Mouse (Mus musculus): ENCODE data around the gene Wdr74. TPM values are rescaled to one million over a fixed set of nuclear protein-coding genes. Genes with fewer than 3 reads are reported as not detected.
A peak's percentile ranks its signal among the peaks of the same experiment; 100 is the strongest.
"Not testable (repeated sequence)": the region's sequence is repeated elsewhere in the genome, so short reads cannot be mapped to it uniquely, and the experiment has no call there.

Wdr74 gene
- polyA plus RNA-seq, 1 experiment from 2014 or later, result 89.0 TPM

DNA sequence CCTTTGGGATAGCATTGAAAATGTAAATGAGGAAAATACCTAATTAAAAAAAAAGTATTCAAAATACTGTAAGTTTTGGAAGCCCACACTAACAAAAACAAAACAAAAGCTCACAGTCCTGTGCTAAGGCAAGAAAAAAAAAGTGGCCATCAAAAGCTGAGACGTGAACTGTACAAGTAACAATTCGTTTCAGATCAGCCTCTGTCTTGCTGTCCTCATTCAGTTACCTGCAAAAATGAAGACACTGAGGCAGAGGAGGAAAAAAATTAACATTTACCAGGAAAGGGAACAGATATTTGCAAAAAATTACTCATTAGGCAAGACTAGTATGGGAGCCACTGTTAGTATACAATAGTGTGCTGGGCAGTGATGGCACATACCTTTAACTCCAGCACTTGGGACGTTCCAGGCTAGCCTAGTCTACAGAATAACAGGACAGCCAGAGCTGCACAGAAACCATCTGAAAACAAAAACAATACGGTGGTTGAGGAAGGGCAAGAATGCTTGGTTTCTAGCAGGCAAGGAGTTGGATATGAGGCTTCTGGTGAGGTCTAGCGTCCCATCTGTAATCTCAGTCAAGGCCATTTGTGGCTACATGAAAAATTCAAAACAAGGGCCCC, 8.0 kb upstream of the Wdr74 start:
- Histone ChIP-seq H3K4me2 (replicated peaks) (no peak overlapping the region), H3K4me1 (peaks cover 15% of the 10 kb centered on the region), H3K4me3 (replicated peaks) (no peak overlapping the region), H3K9me3 (replicated peaks) (no peaks in the 10 kb centered on the region), H3K36me3 (peaks cover 27% of the 10 kb centered on the region), H3K27ac (replicated peaks) (no peak overlapping the region), H3K27me3 (no peaks in the 10 kb centered on the region), H3K9ac (no peak overlapping the region)
- ATAC-seq (ENCODE audit: insufficient number of reproducible peaks, low FRiP score, low TSS enrichment, low read depth), result no peak
- WGBS, result 16% methylated on average over 5 of the region's 5 CpGs

DNA sequence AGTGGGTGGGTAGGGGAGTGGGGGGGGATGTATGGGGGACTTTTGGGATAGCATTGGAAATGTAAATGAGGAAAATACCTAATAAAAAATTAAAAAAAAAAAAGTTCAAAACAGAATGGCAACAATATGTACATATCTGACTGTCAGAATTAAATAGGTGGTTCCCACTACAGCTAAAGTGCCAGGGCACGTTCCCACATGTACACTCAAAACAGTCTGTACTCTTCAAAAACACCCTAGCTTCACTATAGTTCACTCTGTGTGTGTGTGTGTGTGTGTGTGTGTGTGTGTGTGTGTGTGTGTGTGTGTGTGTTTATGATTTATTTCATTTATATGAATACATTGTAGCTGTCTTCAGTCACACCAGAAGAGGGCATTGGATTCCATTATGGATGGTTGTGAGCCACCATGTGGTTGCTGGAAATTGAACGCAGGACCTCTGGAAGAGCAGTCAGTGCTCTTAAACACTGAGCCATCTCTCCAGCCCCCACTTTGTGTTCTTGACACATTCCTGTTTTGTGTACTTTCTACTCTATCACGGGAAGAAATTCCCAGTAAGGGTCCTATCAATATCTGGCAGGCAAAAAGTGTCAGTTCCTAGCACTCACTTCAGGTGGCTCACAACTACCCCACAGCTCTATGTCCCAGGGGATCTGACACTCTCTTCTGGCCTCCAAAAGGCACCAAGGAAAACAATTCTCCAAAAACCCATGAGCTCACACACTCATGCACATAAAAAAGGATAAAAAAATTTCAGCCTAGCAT, 7.1 kb upstream of the Wdr74 start:
- not testable (repeated sequence) for H3K27ac ChIP-seq (replicated peaks); ATAC-seq (ENCODE audit: insufficient number of reproducible peaks, low FRiP score, low TSS enrichment, low read depth); H3K9me3 ChIP-seq (replicated peaks); H3K27me3 ChIP-seq; H3K4me3 ChIP-seq (replicated peaks); H3K9ac ChIP-seq; H3K4me2 ChIP-seq (replicated peaks)
- peaks cover 15% of the 10 kb centered on the region for H3K4me1 ChIP-seq
- 50% methylated on average over 3 of the region's 3 CpGs for WGBS
- H3K36me3 ChIP-seq, result peaks cover 27% of the 10 kb centered on the region

DNA sequence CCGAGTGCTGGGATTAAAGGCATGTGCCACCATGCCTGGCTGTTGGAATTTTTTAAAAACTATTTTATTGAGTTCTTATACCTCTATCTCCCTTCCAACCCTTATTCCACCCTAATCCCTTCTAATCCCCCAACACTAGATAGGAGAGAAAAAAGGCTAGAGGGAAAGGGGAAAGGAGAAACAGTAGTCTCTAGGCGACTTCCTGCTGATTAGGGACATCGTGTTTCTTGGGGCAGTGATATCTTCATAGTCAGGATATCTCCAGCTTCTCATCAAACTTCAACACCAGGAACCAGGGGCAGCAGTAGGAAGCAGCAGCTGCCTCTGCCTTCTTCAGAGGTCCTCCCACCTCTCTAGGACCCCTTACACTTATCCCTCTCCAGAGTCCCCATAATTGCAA, 1.3 kb upstream of the Wdr74 start:
- ATAC-seq (ENCODE audit: insufficient number of reproducible peaks, low FRiP score, low TSS enrichment, low read depth), result no peak
- 67% methylated on average over 3 of the region's 3 CpGs for WGBS
- no peak overlapping the region for H3K4me2 ChIP-seq (replicated peaks)
- H3K9ac ChIP-seq, result no peak overlapping the region
- H3K4me3 ChIP-seq (replicated peaks), result no peak overlapping the region
- H3K27ac ChIP-seq (replicated peaks), result no peak overlapping the region
- no peaks in the 10 kb centered on the region for H3K9me3 ChIP-seq (replicated peaks)
- H3K36me3 ChIP-seq, result peaks cover 17% of the 10 kb centered on the region
- peaks cover 7% of the 10 kb centered on the region for H3K4me1 ChIP-seq
- no peaks in the 10 kb centered on the region for H3K27me3 ChIP-seq

DNA sequence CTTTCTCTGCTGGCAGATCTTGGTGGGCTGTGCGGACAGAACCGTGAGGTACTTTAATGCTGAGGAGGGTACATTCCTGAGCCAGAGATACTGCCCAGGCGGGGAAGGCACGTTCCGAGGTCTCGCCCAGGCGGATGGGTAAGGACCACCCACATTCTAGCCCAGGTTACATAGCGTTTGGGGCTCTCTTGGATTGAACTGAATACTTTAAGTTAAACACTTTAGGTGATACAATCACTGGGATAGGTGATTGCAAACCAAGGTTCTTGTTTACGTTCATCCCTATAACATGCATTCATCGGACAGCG, 487 bp downstream of the Wdr74 start:
- WGBS, result 2% methylated on average over 11 of the region's 11 CpGs
- ATAC-seq (ENCODE audit: insufficient number of reproducible peaks, low FRiP score, low TSS enrichment, low read depth), result no peak

DNA sequence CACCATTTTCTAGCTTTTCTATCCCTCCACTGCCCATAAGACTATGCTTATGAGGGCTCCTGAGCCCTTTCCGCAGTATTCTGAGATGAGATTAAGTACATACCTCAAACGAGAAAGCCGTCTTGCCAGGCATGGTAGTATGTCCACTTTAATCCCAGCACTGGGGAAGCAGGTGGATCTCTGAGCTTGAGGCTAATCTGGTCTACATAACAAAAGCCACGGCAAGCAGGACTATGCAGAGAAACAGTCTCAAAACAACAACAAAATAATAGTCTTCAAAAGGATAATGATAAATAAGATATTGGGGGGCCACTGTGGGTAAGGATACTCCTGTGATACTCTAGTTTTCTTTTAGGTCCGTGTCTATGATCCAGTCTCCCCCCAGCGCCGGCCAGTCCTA, 3.3 kb downstream of the Wdr74 start:
- no peak for ATAC-seq (ENCODE audit: insufficient number of reproducible peaks, low FRiP score, low TSS enrichment, low read depth)
- WGBS, result 92% methylated on average over 7 of the region's 7 CpGs

More for the DNA sequence above, 487 bp downstream of the Wdr74 start:
- Histone ChIP-seq H3K9me3 (replicated peaks) (no peaks in the 10 kb centered on the region), H3K4me2 (replicated peaks) (peak overlapping the region; percentile 86), H3K4me3 (replicated peaks) (peak overlapping the region; percentile 90), H3K36me3 (peaks cover 30% of the 10 kb centered on the region), H3K27ac (replicated peaks) (peak overlapping the region; percentile 77), H3K9ac (peak overlapping the region; percentile 79), H3K4me1 (peaks cover 15% of the 10 kb centered on the region), H3K27me3 (no peaks in the 10 kb centered on the region)

DNA sequence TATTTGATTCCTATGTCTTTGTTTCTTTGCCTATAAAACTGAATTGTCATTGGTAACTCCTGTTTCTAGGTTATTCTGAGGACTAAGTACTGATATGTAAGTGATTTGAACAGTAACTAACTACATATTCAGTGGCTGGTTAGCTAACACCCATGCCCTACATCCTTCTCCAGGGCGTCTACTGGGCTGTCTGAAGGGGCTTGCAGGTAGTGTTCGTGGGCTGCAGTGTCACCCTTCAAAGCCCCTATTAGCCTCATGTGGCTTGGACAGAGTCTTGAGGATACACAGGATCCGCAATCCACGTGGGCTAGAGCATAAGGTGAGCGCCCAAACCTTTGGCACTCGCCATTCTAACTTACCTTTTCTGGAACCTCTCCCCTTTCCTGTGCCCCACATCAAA, 4.0 kb downstream of the Wdr74 start:
- Histone ChIP-seq H3K27me3 (no peaks in the 10 kb centered on the region), H3K9ac (no peak overlapping the region), H3K36me3 (peaks cover 50% of the 10 kb centered on the region), H3K27ac (replicated peaks) (no peak overlapping the region), H3K9me3 (replicated peaks) (no peaks in the 10 kb centered on the region), H3K4me3 (replicated peaks) (no peak overlapping the region), H3K4me1 (peaks cover 29% of the 10 kb centered on the region), H3K4me2 (replicated peaks) (no peak overlapping the region)
- 87% methylated on average over 6 of the region's 6 CpGs for WGBS
- ATAC-seq (ENCODE audit: insufficient number of reproducible peaks, low FRiP score, low TSS enrichment, low read depth), result no peak

More for the DNA sequence above, 3.3 kb downstream of the Wdr74 start:
- H3K9me3 ChIP-seq (replicated peaks), result no peaks in the 10 kb centered on the region
- H3K4me3 ChIP-seq (replicated peaks), result no peak overlapping the region
- H3K27ac ChIP-seq (replicated peaks), result no peak overlapping the region
- H3K27me3 ChIP-seq, result no peaks in the 10 kb centered on the region
- H3K4me1 ChIP-seq, result peaks cover 29% of the 10 kb centered on the region
- no peak overlapping the region for H3K9ac ChIP-seq
- H3K4me2 ChIP-seq (replicated peaks), result no peak overlapping the region
- H3K36me3 ChIP-seq, result peaks cover 43% of the 10 kb centered on the region

DNA sequence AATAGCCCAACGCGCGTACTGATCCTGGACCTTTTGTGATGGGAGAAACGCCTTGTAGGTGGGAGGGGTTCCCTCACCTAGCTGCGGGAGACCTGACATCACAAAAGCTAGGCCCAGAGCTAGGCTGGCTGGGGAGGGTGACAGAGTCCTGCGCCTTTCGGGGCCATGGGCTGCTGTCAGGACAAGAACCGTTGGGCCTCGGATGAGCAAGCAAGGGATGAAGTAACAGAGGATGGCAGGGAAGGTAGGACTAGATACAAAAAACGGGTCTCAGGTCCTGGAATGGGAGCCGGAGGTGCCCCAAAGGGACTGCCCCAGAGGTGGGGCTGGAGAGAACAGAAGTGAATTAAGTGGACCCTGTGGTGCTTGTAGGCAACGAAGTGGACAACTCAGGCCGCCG, 5.0 kb downstream of the Wdr74 start, which contains the start of gene 1700092M07Rik:
Gene 1700092M07Rik (plus strand): TSS at position 116 of the 400 bp plus-strand sequence.
- H3K36me3 ChIP-seq, result peaks cover 59% of the 10 kb centered on the region
- peak within 1 kb of the TSS; percentile 80 for H3K9ac ChIP-seq
- H3K4me3 ChIP-seq (replicated peaks), result peak within 1 kb of the TSS; percentile 66
- no peak for ATAC-seq (ENCODE audit: insufficient number of reproducible peaks, low FRiP score, low TSS enrichment, low read depth)
- no peaks in the 10 kb centered on the region for H3K27me3 ChIP-seq
- H3K4me1 ChIP-seq, result peaks cover 22% of the 10 kb centered on the region
- WGBS, result 66% methylated on average over 14 of the region's 14 CpGs
- H3K9me3 ChIP-seq (replicated peaks), result no peaks in the 10 kb centered on the region
- H3K27ac ChIP-seq (replicated peaks), result peak within 1 kb of the TSS; percentile 99
- H3K4me2 ChIP-seq (replicated peaks), result peak within 1 kb of the TSS; percentile 88

DNA sequence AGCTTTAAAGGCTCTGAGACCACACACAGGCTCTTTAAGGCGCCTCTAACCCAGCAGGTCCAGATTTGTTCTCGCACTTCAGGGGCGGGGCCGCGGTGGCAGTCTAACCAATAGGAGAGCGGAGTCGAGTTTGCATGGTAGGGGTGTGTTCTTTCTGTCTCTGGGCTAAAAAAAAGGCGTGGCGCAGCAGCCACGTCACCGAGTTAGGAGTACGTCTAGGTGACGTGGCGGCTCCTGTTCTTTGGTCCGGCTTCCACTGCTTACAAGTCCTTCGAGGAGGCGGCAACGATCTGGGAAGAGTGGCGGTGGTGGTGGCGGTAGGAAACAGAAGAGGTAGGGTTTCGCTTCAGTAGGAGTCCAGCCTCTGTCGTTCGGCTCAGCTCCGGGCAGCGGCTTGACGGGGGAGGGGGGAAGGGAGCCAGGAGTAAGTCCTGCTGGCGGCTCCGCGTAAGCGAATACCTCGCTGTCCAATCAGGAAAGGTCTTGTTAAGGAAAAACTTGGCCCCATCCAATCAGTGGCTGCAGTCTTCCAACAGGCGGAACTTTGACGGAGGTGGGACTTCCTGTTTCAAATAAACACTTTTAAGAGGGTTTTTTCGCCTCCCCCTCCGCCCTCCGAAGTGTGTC, 5.7 kb downstream of the Wdr74 start, which contains the start of gene Stx5a:
Gene Stx5a (plus strand): TSS at position 171 of the 627 bp plus-strand sequence.
- 0% methylated on average over 36 of the region's 36 CpGs for WGBS
- peak; percentile 98 for ATAC-seq (ENCODE audit: insufficient number of reproducible peaks, low FRiP score, low TSS enrichment, low read depth)

DNA sequence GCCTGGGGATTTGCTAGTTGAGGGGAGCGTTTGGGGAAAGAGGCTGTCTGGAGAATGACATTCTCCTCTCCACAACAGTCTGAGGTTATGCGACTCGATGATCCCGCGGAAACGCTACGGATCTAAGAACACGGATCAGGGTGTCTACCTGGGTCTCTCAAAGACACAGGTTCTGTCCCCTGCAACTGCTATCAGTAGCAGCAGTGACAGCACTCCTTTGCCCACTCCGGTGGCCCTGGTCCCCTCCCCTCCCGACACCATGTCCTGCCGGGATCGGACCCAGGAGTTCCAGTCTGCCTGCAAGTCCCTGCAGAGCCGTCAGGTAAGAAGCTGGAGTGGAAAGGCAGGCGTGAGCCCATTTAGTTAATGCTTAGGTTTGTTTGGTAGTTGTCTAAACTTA, 6.5 kb downstream of the Wdr74 start:
- peak overlapping the region; percentile 80 for H3K9ac ChIP-seq
- no peaks in the 10 kb centered on the region for H3K9me3 ChIP-seq (replicated peaks)
- H3K36me3 ChIP-seq, result peaks cover 73% of the 10 kb centered on the region
- H3K4me2 ChIP-seq (replicated peaks), result peak overlapping the region; percentile 88
- no peak for ATAC-seq (ENCODE audit: insufficient number of reproducible peaks, low FRiP score, low TSS enrichment, low read depth)
- peak overlapping the region; percentile 66 for H3K4me3 ChIP-seq (replicated peaks)
- peak overlapping the region; percentile 99 for H3K27ac ChIP-seq (replicated peaks)
- 15% methylated on average over 14 of the region's 14 CpGs for WGBS
- no peaks in the 10 kb centered on the region for H3K27me3 ChIP-seq
- peaks cover 22% of the 10 kb centered on the region for H3K4me1 ChIP-seq

More for the DNA sequence above, 5.7 kb downstream of the Wdr74 start, which contains the start of gene Stx5a:
- H3K27ac ChIP-seq (replicated peaks), result peak within 1 kb of the TSS; percentile 99
- no peaks in the 10 kb centered on the region for H3K27me3 ChIP-seq
- H3K4me1 ChIP-seq, result peaks cover 22% of the 10 kb centered on the region
- peak within 1 kb of the TSS; percentile 88 for H3K4me2 ChIP-seq (replicated peaks)
- H3K9me3 ChIP-seq (replicated peaks), result no peaks in the 10 kb centered on the region
- H3K4me3 ChIP-seq (replicated peaks), result peak within 1 kb of the TSS; percentile 66
- H3K9ac ChIP-seq, result peak within 1 kb of the TSS; percentile 80
- peaks cover 67% of the 10 kb centered on the region for H3K36me3 ChIP-seq

DNA sequence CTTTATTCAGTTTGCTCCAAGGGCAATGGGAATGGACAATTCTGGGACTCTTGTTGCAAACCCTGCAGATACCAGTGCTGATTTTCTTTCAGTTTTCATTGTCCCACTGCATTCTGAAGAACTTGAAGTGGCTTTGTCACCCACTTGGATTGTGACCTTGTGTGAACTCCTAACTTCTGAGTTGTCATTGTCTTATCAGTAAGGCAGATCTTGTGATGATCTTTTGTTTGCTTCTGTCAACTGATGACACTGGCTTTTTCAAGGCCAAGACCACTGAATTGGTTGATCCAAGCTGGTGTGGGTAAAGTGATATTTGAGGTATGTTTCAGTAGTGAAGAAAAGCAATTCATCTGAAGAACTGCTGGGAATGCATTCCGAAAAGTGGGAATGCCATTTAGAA, 9.8 kb downstream of the Wdr74 start:
- Histone ChIP-seq H3K9ac (no peak overlapping the region), H3K27ac (replicated peaks) (no peak overlapping the region), H3K9me3 (replicated peaks) (no peaks in the 10 kb centered on the region), H3K4me3 (replicated peaks) (no peak overlapping the region), H3K36me3 (peaks cover 80% of the 10 kb centered on the region), H3K4me1 (peaks cover 22% of the 10 kb centered on the region), H3K27me3 (no peaks in the 10 kb centered on the region), H3K4me2 (replicated peaks) (no peak overlapping the region)
- 96% methylated on average over 1 of the region's 1 CpGs for WGBS
- ATAC-seq (ENCODE audit: insufficient number of reproducible peaks, low FRiP score, low TSS enrichment, low read depth), result no peak

DNA sequence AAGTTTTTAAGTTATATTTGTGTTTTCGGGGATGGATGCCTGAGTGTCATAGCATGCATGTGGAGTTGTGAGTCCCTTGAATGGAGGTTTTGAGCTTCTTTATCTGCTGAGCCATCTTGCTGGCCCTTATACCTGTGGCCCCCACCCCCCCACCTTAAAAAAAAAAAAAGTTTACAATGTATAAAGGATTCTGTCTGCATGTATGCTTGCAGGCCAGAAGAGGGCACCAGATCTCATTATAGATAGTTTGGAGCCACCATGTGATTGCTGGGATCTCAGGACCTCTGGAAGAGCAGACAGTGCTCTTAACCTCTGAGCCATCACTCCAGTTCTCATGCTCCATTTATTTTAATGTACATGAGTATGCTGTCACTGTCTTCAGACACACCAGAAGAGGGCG, 11.7 kb downstream of the Wdr74 start:
- no peak for ATAC-seq (ENCODE audit: insufficient number of reproducible peaks, low FRiP score, low TSS enrichment, low read depth)

More for the DNA sequence above, 11.7 kb downstream of the Wdr74 start:
- Histone ChIP-seq H3K27me3 (no peaks in the 10 kb centered on the region), H3K9me3 (replicated peaks) (no peaks in the 10 kb centered on the region), H3K4me1 (peaks cover 11% of the 10 kb centered on the region), H3K36me3 (peaks cover 95% of the 10 kb centered on the region), H3K4me2 (replicated peaks) (no peak overlapping the region), H3K9ac (no peak overlapping the region), H3K4me3 (replicated peaks) (no peak overlapping the region), H3K27ac (replicated peaks) (no peak overlapping the region)
- WGBS, result 78% methylated on average over 2 of the region's 2 CpGs

Measured in embryonic facial prominence, embryonic 15.5 days (tissue).